In the genomic region with DNA sequence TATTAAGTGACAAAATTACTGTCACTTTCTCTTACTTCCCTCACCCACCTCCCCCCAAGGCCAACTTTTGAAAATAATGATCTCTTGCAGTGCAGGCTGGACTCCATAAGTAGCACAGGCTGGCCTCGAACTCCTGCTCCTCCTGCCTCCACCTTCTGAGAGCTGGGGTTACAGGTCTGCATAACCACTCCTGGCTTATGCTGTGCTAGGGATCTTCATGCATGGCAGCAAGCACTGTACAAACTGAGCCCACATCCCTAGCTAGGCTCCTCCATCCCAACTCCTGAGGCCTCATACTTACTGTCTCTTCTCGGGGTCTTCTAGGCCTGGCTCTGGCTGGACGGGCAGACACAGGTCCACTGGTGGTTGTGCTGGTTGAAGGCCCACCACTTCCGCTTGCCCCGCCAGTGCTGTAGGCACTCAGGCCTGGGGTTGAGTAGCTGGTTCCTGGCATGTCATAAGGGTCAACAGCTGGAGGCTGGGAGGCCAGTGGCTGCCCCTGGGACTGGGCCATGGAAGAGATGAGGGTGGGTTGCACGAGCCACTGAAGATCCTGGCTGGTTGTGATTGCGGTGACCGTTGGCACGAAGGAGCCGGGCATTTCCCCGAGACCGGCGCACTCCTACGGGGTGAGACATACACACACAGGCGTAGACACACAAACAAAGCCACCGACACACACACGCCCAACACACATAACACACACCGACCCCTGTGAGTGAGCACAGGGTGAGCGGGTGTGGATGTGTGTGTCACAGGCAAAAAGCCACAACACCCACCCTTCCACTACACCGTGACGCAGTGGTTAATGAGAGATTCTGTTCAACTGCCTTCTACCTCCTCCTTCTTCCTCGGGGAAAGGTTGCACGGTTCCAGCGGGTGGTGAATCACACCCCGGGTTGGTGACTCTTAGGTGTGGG, we compare ENCODE assay signal across 10 mouse cellular contexts. TPM values are rescaled to one million over a fixed set of nuclear protein-coding genes. Genes with fewer than 3 reads are reported as not detected.
DNase-seq lines count a peak whose midpoint lies in the region; ATAC-seq and TF ChIP-seq lines count a peak whose summit lies in the region.
"Had no signal": no experiment of that assay in that cellular context is flagged by ENCODE, and none has a peak within 500 bp of the region (broad histone marks: within the 10 kb centered on the region; RNA-seq: fewer than 3 reads in every experiment).

No protein-coding gene starts in this region.

- no peak overlapping the region for H3ac ChIP-seq in myocyte (ENCODE audit: control insufficient read depth, insufficient read length)

- peaks cover 38% of the 10 kb centered on the region for H3K4me1 ChIP-seq in hindbrain, embryonic 12.5 days
- H3K4me1 ChIP-seq in lung, adult 2 months (ENCODE audit: control insufficient read depth, insufficient read depth, low read length) = peaks cover 9% of the 10 kb centered on the region

- 66% methylated on average over 25 of the region's 25 CpGs for WGBS in hindbrain, embryonic 12.5 days
- 68% methylated on average over 25 of the region's 25 CpGs for WGBS in lung, adult 2 months

- DNase-seq in cerebellum, adult 11-12 months = peak; percentile 76
- DNase-seq in cerebellum, postnatal 36 days = no peak
- DNase-seq in left cerebral cortex, adult 2 months (ENCODE audit: extremely low spot score in 1 of 2, low spot score in 2 of 2) = no peak
- no peak for DNase-seq in left cerebral cortex, adult 9 months (ENCODE audit: low spot score in 2 of 2)
- DNase-seq in testis, postnatal 14 days (ENCODE audit: low spot score) = no peak
- DNase-seq in lung, adult 2 months = no peak

- peak overlapping the region; percentile 95 for H3K4me2 ChIP-seq in hindbrain, embryonic 12.5 days (replicated peaks)
- peak overlapping the region; percentile 5 for H3K4me2 ChIP-seq in myocyte (ENCODE audit: low read depth)

- peak overlapping the region; percentile 87 for H3K4me3 ChIP-seq in left cerebral cortex, adult 2 months
- no peak overlapping the region for H3K4me3 ChIP-seq in hindbrain, embryonic 12.5 days
- peak overlapping the region; percentile 65 for H3K4me3 ChIP-seq in myocyte
- H3K4me3 ChIP-seq in lung, adult 2 months (replicated peaks; ENCODE audit: extremely low read depth, low read depth, low read length) = no peak overlapping the region

- no peaks in the 10 kb centered on the region for H3K36me3 ChIP-seq in hindbrain, embryonic 12.5 days
- no peaks in the 10 kb centered on the region for H3K36me3 ChIP-seq in myocyte (ENCODE audit: control insufficient read depth, insufficient read depth)

- no peak overlapping the region; the same call in 1 of the 2 replicates for H3K27ac ChIP-seq in left cerebral cortex, adult 2 months
- H3K27ac ChIP-seq in hindbrain, embryonic 12.5 days = no peak overlapping the region

- ATAC-seq in hindbrain, embryonic 12.5 days (ENCODE audit: low FRiP score) = no peak

- H3K9me3 ChIP-seq in hindbrain, embryonic 12.5 days (replicated peaks) = no peaks in the 10 kb centered on the region

- no peak for TF ChIP-seq CTCF in left cerebral cortex, adult 2 months (IDR thresholded peaks at IDR 0.05)
- no peak for TF ChIP-seq CTCF in lung, adult 2 months (IDR thresholded peaks at IDR 0.05; ENCODE audit: insufficient read depth, low read length)

- H3K79me2 ChIP-seq in myocyte (ENCODE audit: control insufficient read depth, insufficient read depth) = no peaks in the 10 kb centered on the region

- peak overlapping the region; percentile 42; the same call in 1 of the 2 replicates for H3K9ac ChIP-seq in hindbrain, embryonic 12.5 days

- peaks cover 68% of the 10 kb centered on the region for H3K27me3 ChIP-seq in hindbrain, embryonic 12.5 days
- no peaks in the 10 kb centered on the region for H3K27me3 ChIP-seq in myocyte (ENCODE audit: control insufficient read depth, insufficient read depth, insufficient read length)

- intact Hi-C loops in left cerebral cortex, adult 2 months (cut with DNase I) = no loop called here

- TF ChIP-seq POLR2A in myocyte (IDR thresholded peaks at IDR 0.05; ENCODE audit: insufficient read length, low read depth) = no peak
- no peak for TF ChIP-seq POLR2A in lung, adult 2 months (IDR thresholded peaks at IDR 0.05; ENCODE audit: borderline replicate concordance, extremely low read depth, low read depth, low read length)

TF ChIP-seq in myocyte, 11 proteins besides CTCF, POLR2A, EP300 and RAD21:
- TF ChIP-seq MAX (IDR thresholded peaks at IDR 0.05; ENCODE audit: low read depth) (no peak), CEBPB (IDR thresholded peaks at IDR 0.05; ENCODE audit: insufficient read depth, poor library complexity, severe bottlenecking) (no peak), POLR2AphosphoS2 (IDR thresholded peaks at IDR 0.05; ENCODE audit: insufficient read length, low read depth) (no peak), SRF (IDR thresholded peaks at IDR 0.05; ENCODE audit: control insufficient read depth, insufficient read length, low read depth) (no peak), REST (IDR thresholded peaks at IDR 0.05; ENCODE audit: insufficient read depth, insufficient read length) (no peak), MYOG (IDR thresholded peaks at IDR 0.05; ENCODE audit: control insufficient read depth in 1 of 3, insufficient read depth in 1 of 3, insufficient read length in 2 of 3, low read depth in 2 of 3) (no peak), TCF3 (IDR thresholded peaks at IDR 0.05; ENCODE audit: insufficient read length, low read depth) (no peak), TCF12 (IDR thresholded peaks at IDR 0.05; ENCODE audit: insufficient read depth, poor library complexity, severe bottlenecking) (no peak), E2F4 (IDR thresholded peaks at IDR 0.05; ENCODE audit: insufficient read depth) (no peak), USF1 (IDR thresholded peaks at IDR 0.05; ENCODE audit: low read depth) (no peak), MYOD1 (IDR thresholded peaks at IDR 0.05; ENCODE audit: control insufficient read depth in 1 of 3, insufficient read length in 2 of 3, low read depth in 2 of 3) (no peak)

RNA-seq across cellular contexts. Expression of a gene that starts 2.8 kb away (rescaled TPM):
- 10 to 100 TPM; 27.0 to 59.5 TPM for total RNA-seq in left cerebral cortex, adult 2 months (2021)
- polyA plus RNA-seq in hindbrain, embryonic 12.5 days (2016; fragmentation: Nextera tagmentation; extraction: Ambion mirVana) = 0.10 TPM in 1 of 2 replicates, not detected in the other
- 0.82 TPM for polyA plus RNA-seq in myocyte (2012; fragmentation: generic; extraction: Trizol)
- polyA plus RNA-seq in lung, adult 2 months (2012; rRNA removed) = 4.0 and 4.6 TPM in 2 replicates

RNA-seq across cellular contexts. Expression of a gene that starts 24.7 kb away (rescaled TPM):
- 100 to 1,000 TPM; 110 to 122 TPM for total RNA-seq in left cerebral cortex, adult 2 months (2021)
- 67.8 and 68.0 TPM in 2 replicates for polyA plus RNA-seq in hindbrain, embryonic 12.5 days (2016; fragmentation: Nextera tagmentation; extraction: Ambion mirVana)
- 340 TPM for polyA plus RNA-seq in myocyte (2012; fragmentation: generic; extraction: Trizol)
- polyA plus RNA-seq in lung, adult 2 months (2012; rRNA removed) = 56.3 and 76.2 TPM in 2 replicates
- total RNA-seq: granulocyte monocyte progenitor cell, adult 5-6 weeks had no signal

RNA-seq across cellular contexts. Expression of a gene that starts 27.2 kb away (rescaled TPM):
- not detected for total RNA-seq in left cerebral cortex, adult 2 months (2021)
- 0.17 TPM in 1 of 2 replicates, not detected in the other for polyA plus RNA-seq in hindbrain, embryonic 12.5 days (2016; fragmentation: Nextera tagmentation; extraction: Ambion mirVana)
- 0.42 TPM for polyA plus RNA-seq in myocyte (2012; fragmentation: generic; extraction: Trizol)
- polyA plus RNA-seq in lung, adult 2 months (2012; rRNA removed) = 0.23 and 0.36 TPM in 2 replicates
- total RNA-seq: common myeloid progenitor, adult 5-6 weeks; granulocyte monocyte progenitor cell, adult 5-6 weeks had no signal

RNA-seq across cellular contexts. Expression of a gene that starts 35.5 kb away (rescaled TPM):
- total RNA-seq in left cerebral cortex, adult 2 months (2021) = 10 to 100 TPM; 13.2 to 14.6 TPM
- polyA plus RNA-seq in hindbrain, embryonic 12.5 days (2016; fragmentation: Nextera tagmentation; extraction: Ambion mirVana) = 52.7 and 60.3 TPM in 2 replicates
- 189 TPM for polyA plus RNA-seq in myocyte (2012; fragmentation: generic; extraction: Trizol)
- 194 TPM in 2 replicates for polyA plus RNA-seq in lung, adult 2 months (2012; rRNA removed)

RNA-seq across cellular contexts. Expression of a gene that starts 37.5 kb away (rescaled TPM):
- total RNA-seq in left cerebral cortex, adult 2 months (2021) = 10 to 100 TPM; 48.9 to 51.8 TPM
- 95.6 and 96.8 TPM in 2 replicates for polyA plus RNA-seq in hindbrain, embryonic 12.5 days (2016; fragmentation: Nextera tagmentation; extraction: Ambion mirVana)
- polyA plus RNA-seq in myocyte (2012; fragmentation: generic; extraction: Trizol) = 83.1 TPM
- 38.7 and 46.6 TPM in 2 replicates for polyA plus RNA-seq in lung, adult 2 months (2012; rRNA removed)

Comparison
In these comparisons a context has a peak if more than half of its experiments do, and no peak if none do; other contexts are left out.
1. H3K4me3 ChIP-seq: peak in left cerebral cortex, adult 2 months (single experiment) and myocyte (single experiment); none in hindbrain, embryonic 12.5 days (single experiment) and lung, adult 2 months (single experiment).